Mouse (Mus musculus) stomach, embryonic 14.5 days (tissue): ENCODE data around the gene Nuak1. TPM values are rescaled to one million over a fixed set of nuclear protein-coding genes. Genes with fewer than 3 reads are reported as not detected.

Experiments used
- ATAC-seq: fragments of 200-750 bp; cut with Nextera tagmentation; 2 replicates; pipeline ENCODE4 v1.8.0; 2017; ENCODE audit warnings: low read depth, moderate TSS enrichment; ENCODE audit not compliant: insufficient number of reproducible peaks, insufficient read depth, low FRiP score
- H3K27ac ChIP-seq: fragments of 300-500 bp; sonication (generic); 2 replicates; pipeline ENCODE4 v1.5.1; 2014; ENCODE audit warnings: mild to moderate bottlenecking, low read length, moderate library complexity, mixed read lengths
- H3K27me3 ChIP-seq: fragments of 300-500 bp; sonication (generic); 2 replicates; pipeline ENCODE4 v1.6.1; 2014; ENCODE audit warnings: low read length, control low read depth, mixed read lengths; ENCODE audit not compliant: control insufficient read depth, insufficient read depth
- H3K36me3 ChIP-seq: fragments of 300-500 bp; sonication (generic); 2 replicates; pipeline ENCODE4 v1.6.1; 2014; ENCODE audit warnings: mild to moderate bottlenecking, control low read depth, low read length, moderate library complexity, mixed read lengths; ENCODE audit not compliant: control insufficient read depth, insufficient read depth
- H3K4me1 ChIP-seq: fragments of 300-500 bp; sonication (generic); 2 replicates; pipeline ENCODE4 v1.6.1; 2014; ENCODE audit warnings: low read length, control low read depth, mixed read lengths; ENCODE audit not compliant: control insufficient read depth, insufficient read depth
- H3K4me2 ChIP-seq: fragments of 300-500 bp; sonication (generic); replicated peaks from 2 replicates; pipeline ENCODE4 v1.6.1; 2014; ENCODE audit warnings: low read depth, low read length, control low read depth
- H3K4me3 ChIP-seq: fragments of 300-500 bp; sonication (generic); 2 replicates; pipeline ENCODE4 v1.5.1; 2014; ENCODE audit warnings: low read depth, low read length, control low read depth
- H3K9ac ChIP-seq: fragments of 300-500 bp; sonication (generic); replicated peaks from 2 replicates; pipeline ENCODE4 v1.6.1; 2014; ENCODE audit warnings: low read depth, mild to moderate bottlenecking, control low read depth, low read length, moderate library complexity, mixed read lengths
- H3K9me3 ChIP-seq: fragments of 300-500 bp; sonication (generic); 2 replicates; pipeline ENCODE4 v1.6.1; 2016; ENCODE audit warnings: low read depth, low read length, control low read depth; ENCODE audit not compliant: control insufficient read depth
- WGBS: fragments of 180-500 bp; shearing (Covaris S2); extraction: QIAGEN DNeasy Blood & Tissue Kit; methylation state at CpG from one replicate; pipeline ENCODE4 v1.1.7; 2014; 5-methylcytosine and 5-hydroxymethylcytosine counted together
- polyA plus RNA-seq: library from polyadenylated mRNA; unstranded; fragments of >200 nt; fragmentation: Nextera tagmentation; extraction: Ambion mirVana; gene quantifications from 2 replicates; pipeline ENCODE4 v1.2.1, GENCODE M21; 2014

Nuak1 gene
- polyA plus RNA-seq, 1 experiment from 2014 or later = 0.94 TPM

GRCm38 (mm10) chr10:84376346-84376745 lies 64.1 kb downstream of the Nuak1 start:
- H3K4me1 ChIP-seq = no peaks in the 10 kb centered on the region
- H3K4me2 ChIP-seq = no peak overlapping the region
- no peak overlapping the region for H3K27ac ChIP-seq
- H3K36me3 ChIP-seq = peaks cover 9% of the 10 kb centered on the region; the same call in 1 of the 2 replicates
- ATAC-seq = no peak
- no peak overlapping the region for H3K9ac ChIP-seq
- WGBS = 86% methylated on average over 5 of the region's 5 CpGs
- H3K27me3 ChIP-seq = no peaks in the 10 kb centered on the region
- no peak overlapping the region for H3K4me3 ChIP-seq
- H3K9me3 ChIP-seq = no peaks in the 10 kb centered on the region

GRCm38 (mm10) chr10:84374996-84375395 lies 65.4 kb downstream of the Nuak1 start:
- no peak overlapping the region for H3K9ac ChIP-seq
- no peaks in the 10 kb centered on the region for H3K9me3 ChIP-seq
- WGBS = 97% methylated on average over 18 of the region's 18 CpGs
- H3K4me1 ChIP-seq = no peaks in the 10 kb centered on the region
- no peak for ATAC-seq
- H3K27ac ChIP-seq = no peak overlapping the region
- H3K36me3 ChIP-seq = peaks cover 9% of the 10 kb centered on the region; the same call in 1 of the 2 replicates
- H3K4me3 ChIP-seq = no peak overlapping the region
- H3K27me3 ChIP-seq = no peaks in the 10 kb centered on the region
- H3K4me2 ChIP-seq = no peak overlapping the region

GRCm38 (mm10) chr10:84373476-84373875 lies 66.9 kb downstream of the Nuak1 start:
- 73% methylated on average over 2 of the region's 2 CpGs for WGBS
- Histone ChIP-seq H3K36me3 (peaks cover 9% of the 10 kb centered on the region; the same call in 1 of the 2 replicates), H3K9ac (no peak overlapping the region), H3K4me1 (no peaks in the 10 kb centered on the region), H3K4me3 (no peak overlapping the region), H3K4me2 (no peak overlapping the region), H3K27me3 (no peaks in the 10 kb centered on the region), H3K9me3 (no peaks in the 10 kb centered on the region), H3K27ac (no peak overlapping the region)
- ATAC-seq = no peak

- 43% methylated on average over 18 of the region's 18 CpGs for WGBS
- H3K9ac ChIP-seq = no peak overlapping the region
- ATAC-seq = no peak
Observed at GRCm38 (mm10) chr10:84372161-84373095, 68.0 kb downstream of the Nuak1 start.

GRCm38 (mm10) chr10:84371681-84372160 lies 68.7 kb downstream of the Nuak1 start:
- Histone ChIP-seq H3K9ac (no peak overlapping the region), H3K27me3 (no peaks in the 10 kb centered on the region), H3K36me3 (peaks cover 9% of the 10 kb centered on the region; the same call in 1 of the 2 replicates), H3K4me3 (no peak overlapping the region), H3K27ac (no peak overlapping the region), H3K9me3 (no peaks in the 10 kb centered on the region), H3K4me1 (no peaks in the 10 kb centered on the region), H3K4me2 (no peak overlapping the region)
- ATAC-seq = no peak
- 35% methylated on average over 10 of the region's 10 CpGs for WGBS

More at GRCm38 (mm10) chr10:84372161-84373095, 68.0 kb downstream of the Nuak1 start:
- no peaks in the 10 kb centered on the region for H3K4me1 ChIP-seq
- no peak overlapping the region for H3K4me2 ChIP-seq
- H3K36me3 ChIP-seq = peaks cover 9% of the 10 kb centered on the region; the same call in 1 of the 2 replicates
- no peak overlapping the region for H3K27ac ChIP-seq
- H3K4me3 ChIP-seq = no peak overlapping the region
- no peaks in the 10 kb centered on the region for H3K9me3 ChIP-seq
- no peaks in the 10 kb centered on the region for H3K27me3 ChIP-seq

- H3K36me3 ChIP-seq = peaks cover 9% of the 10 kb centered on the region; the same call in 1 of the 2 replicates
- no peaks in the 10 kb centered on the region for H3K27me3 ChIP-seq
- WGBS = 59% methylated on average over 4 of the region's 4 CpGs
- no peak for ATAC-seq
- H3K27ac ChIP-seq = no peak overlapping the region
- H3K4me3 ChIP-seq = no peak overlapping the region
- no peak overlapping the region for H3K9ac ChIP-seq
- no peaks in the 10 kb centered on the region for H3K4me1 ChIP-seq
- no peaks in the 10 kb centered on the region for H3K9me3 ChIP-seq
- no peak overlapping the region for H3K4me2 ChIP-seq
Observed at GRCm38 (mm10) chr10:84371230-84371629, 69.2 kb downstream of the Nuak1 start.

- no peak overlapping the region for H3K4me3 ChIP-seq
- no peak for ATAC-seq
- 85% methylated on average over 11 of the region's 11 CpGs for WGBS
- H3K27me3 ChIP-seq = no peaks in the 10 kb centered on the region
- H3K4me2 ChIP-seq = no peak overlapping the region
- no peak overlapping the region for H3K27ac ChIP-seq
- no peak overlapping the region for H3K9ac ChIP-seq
- peaks cover 6% of the 10 kb centered on the region; the same call in 1 of the 2 replicates for H3K36me3 ChIP-seq
- no peaks in the 10 kb centered on the region for H3K4me1 ChIP-seq
- no peaks in the 10 kb centered on the region for H3K9me3 ChIP-seq
Observed at GRCm38 (mm10) chr10:84369646-84370314, 70.6 kb downstream of the Nuak1 start.

GRCm38 (mm10) chr10:84368185-84368584 lies 72.2 kb downstream of the Nuak1 start:
- Histone ChIP-seq H3K27me3 (no peaks in the 10 kb centered on the region), H3K4me1 (no peaks in the 10 kb centered on the region), H3K4me3 (no peak overlapping the region), H3K4me2 (no peak overlapping the region), H3K9ac (no peak overlapping the region), H3K9me3 (no peaks in the 10 kb centered on the region), H3K36me3 (no peaks in the 10 kb centered on the region), H3K27ac (no peak overlapping the region)
- no peak for ATAC-seq
- WGBS = 84% methylated on average over 3 of the region's 3 CpGs
